Mouse (Mus musculus): Measurements from ENCODE around the gene Fgfr2. TPM values are rescaled to one million over a fixed set of nuclear protein-coding genes. Genes with fewer than 3 reads are reported as not detected.

Fgfr2 gene
- total RNA-seq, 1 experiment = 37.5 TPM

GRCm38 (mm10) chr7:130613973-130614372, 2509.2 kb downstream of the Fgfr2 start:
- Histone ChIP-seq H3K4me3 (ENCODE audit: insufficient read depth in 1 of 2, low read depth in 1 of 2, low read length in 2 of 2, poor library complexity in 1 of 2, severe bottlenecking in 1 of 2) (no peak overlapping the region), H3K27ac (ENCODE audit: insufficient read depth, low read depth, low read length, poor library complexity, severe bottlenecking) (no peak overlapping the region), H3K9me3 (ENCODE audit: control insufficient read depth, insufficient read depth, low read depth, low read length) (no peaks in the 10 kb centered on the region), H3K4me1 (ENCODE audit: control insufficient read depth in 2 of 2, insufficient read depth in 2 of 2, low read length in 2 of 2, poor library complexity in 1 of 2) (no peaks in the 10 kb centered on the region), H3K36me3 (ENCODE audit: control insufficient read depth, insufficient read depth, low read length, poor library complexity, severe bottlenecking) (no peaks in the 10 kb centered on the region), H3K9ac (ENCODE audit: insufficient read depth, low read depth, low read length, poor library complexity, severe bottlenecking) (no peak overlapping the region)
- DNase-seq (ENCODE audit: low read depth, low spot score) = no peak
- TF ChIP-seq CHD2 (IDR thresholded peaks at IDR 0.05; ENCODE audit: low read depth, low read length) = no peak
- TF ChIP-seq HCFC1 (IDR thresholded peaks at IDR 0.05; ENCODE audit: borderline replicate concordance, insufficient read depth, low read length) = no peak
- no peak for TF ChIP-seq ZC3H11A (IDR thresholded peaks at IDR 0.05; ENCODE audit: borderline replicate concordance, low read depth, low read length)
- no peak for TF ChIP-seq MAFK (IDR thresholded peaks at IDR 0.05; ENCODE audit: insufficient read depth, low read depth, low read length)
- no peak for TF ChIP-seq ZNF384 (IDR thresholded peaks at IDR 0.05; ENCODE audit: low read depth, low read length)
- in situ Hi-C loops (cut with MboI; ENCODE audit: low sequenced_read_pairs in 2 of 2, unreplicated experiment in 2 of 2) = no loop called here

GRCm38 (mm10) chr7:130606958-130607357, 2516.2 kb downstream of the Fgfr2 start:
- peaks cover 1 to 6% of the 10 kb centered on the region in 2 experiments; a peak in 1 of 4 replicates for H3K4me1 ChIP-seq (ENCODE audit: control insufficient read depth in 2 of 2, insufficient read depth in 2 of 2, low read length in 2 of 2, poor library complexity in 1 of 2)
- H3K4me3 ChIP-seq (ENCODE audit: insufficient read depth in 1 of 2, low read depth in 1 of 2, low read length in 2 of 2, poor library complexity in 1 of 2, severe bottlenecking in 1 of 2) = no peak overlapping the region
- H3K36me3 ChIP-seq (ENCODE audit: control insufficient read depth, insufficient read depth, low read length, poor library complexity, severe bottlenecking) = no peaks in the 10 kb centered on the region; the same call in 1 of the 2 replicates
- in situ Hi-C loops (cut with MboI; ENCODE audit: low sequenced_read_pairs in 2 of 2, unreplicated experiment in 2 of 2) = no loop called here
- DNase-seq (ENCODE audit: low read depth, low spot score) = no peak
- TF ChIP-seq HCFC1 (IDR thresholded peaks at IDR 0.05; ENCODE audit: borderline replicate concordance, insufficient read depth, low read length) (no peak), CHD2 (IDR thresholded peaks at IDR 0.05; ENCODE audit: low read depth, low read length) (no peak), ZC3H11A (IDR thresholded peaks at IDR 0.05; ENCODE audit: borderline replicate concordance, low read depth, low read length) (no peak), ZNF384 (IDR thresholded peaks at IDR 0.05; ENCODE audit: low read depth, low read length) (no peak), MAFK (IDR thresholded peaks at IDR 0.05; ENCODE audit: insufficient read depth, low read depth, low read length) (no peak)
- H3K9me3 ChIP-seq (ENCODE audit: control insufficient read depth, insufficient read depth, low read depth, low read length) = no peaks in the 10 kb centered on the region
- no peak overlapping the region for H3K9ac ChIP-seq (ENCODE audit: insufficient read depth, low read depth, low read length, poor library complexity, severe bottlenecking)
- H3K27ac ChIP-seq (ENCODE audit: insufficient read depth, low read depth, low read length, poor library complexity, severe bottlenecking) = no peak overlapping the region

- in situ Hi-C loops (cut with MboI; ENCODE audit: low sequenced_read_pairs in 2 of 2, unreplicated experiment in 2 of 2) = no loop called here
- Histone ChIP-seq H3K4me3 (ENCODE audit: insufficient read depth in 1 of 2, low read depth in 1 of 2, low read length in 2 of 2, poor library complexity in 1 of 2, severe bottlenecking in 1 of 2) (no peak overlapping the region), H3K9me3 (ENCODE audit: control insufficient read depth, insufficient read depth, low read depth, low read length) (no peaks in the 10 kb centered on the region), H3K4me1 (ENCODE audit: control insufficient read depth in 2 of 2, insufficient read depth in 2 of 2, low read length in 2 of 2, poor library complexity in 1 of 2) (peaks cover 1 to 7% of the 10 kb centered on the region in 2 experiments; a peak in 1 of 4 replicates), H3K9ac (ENCODE audit: insufficient read depth, low read depth, low read length, poor library complexity, severe bottlenecking) (no peak overlapping the region), H3K36me3 (ENCODE audit: control insufficient read depth, insufficient read depth, low read length, poor library complexity, severe bottlenecking) (no peaks in the 10 kb centered on the region; the same call in 1 of the 2 replicates), H3K27ac (ENCODE audit: insufficient read depth, low read depth, low read length, poor library complexity, severe bottlenecking) (no peak overlapping the region)
- peak; percentile 46; the same call in 1 of the 2 replicates for TF ChIP-seq ZC3H11A (IDR thresholded peaks at IDR 0.05; ENCODE audit: borderline replicate concordance, low read depth, low read length)
- TF ChIP-seq CHD2 (IDR thresholded peaks at IDR 0.05; ENCODE audit: low read depth, low read length) = no peak
- no peak for TF ChIP-seq ZNF384 (IDR thresholded peaks at IDR 0.05; ENCODE audit: low read depth, low read length)
- no peak for TF ChIP-seq MAFK (IDR thresholded peaks at IDR 0.05; ENCODE audit: insufficient read depth, low read depth, low read length)
- 0 out of 2 replicates have a peak, but pooled peaks have one; percentile 35 for TF ChIP-seq HCFC1 (IDR thresholded peaks at IDR 0.05; ENCODE audit: borderline replicate concordance, insufficient read depth, low read length)
- no peak for DNase-seq (ENCODE audit: low read depth, low spot score)
These were observed 2518.0 kb downstream of the Fgfr2 start for GRCm38 (mm10) chr7:130605111-130605510.

GRCm38 (mm10) chr7:130604390-130604789, 2518.8 kb downstream of the Fgfr2 start:
- no peak for TF ChIP-seq CHD2 (IDR thresholded peaks at IDR 0.05; ENCODE audit: low read depth, low read length)
- TF ChIP-seq ZNF384 (IDR thresholded peaks at IDR 0.05; ENCODE audit: low read depth, low read length) = no peak
- no peak for TF ChIP-seq ZC3H11A (IDR thresholded peaks at IDR 0.05; ENCODE audit: borderline replicate concordance, low read depth, low read length)
- TF ChIP-seq MAFK (IDR thresholded peaks at IDR 0.05; ENCODE audit: insufficient read depth, low read depth, low read length) = no peak
- TF ChIP-seq HCFC1 (IDR thresholded peaks at IDR 0.05; ENCODE audit: borderline replicate concordance, insufficient read depth, low read length) = no peak
- Histone ChIP-seq H3K4me3 (ENCODE audit: insufficient read depth in 1 of 2, low read depth in 1 of 2, low read length in 2 of 2, poor library complexity in 1 of 2, severe bottlenecking in 1 of 2) (no peak overlapping the region), H3K36me3 (ENCODE audit: control insufficient read depth, insufficient read depth, low read length, poor library complexity, severe bottlenecking) (no peaks in the 10 kb centered on the region; the same call in 1 of the 2 replicates), H3K4me1 (ENCODE audit: control insufficient read depth in 2 of 2, insufficient read depth in 2 of 2, low read length in 2 of 2, poor library complexity in 1 of 2) (peaks cover 1 to 10% of the 10 kb centered on the region in 2 experiments; a peak in 1 of 4 replicates), H3K9me3 (ENCODE audit: control insufficient read depth, insufficient read depth, low read depth, low read length) (no peaks in the 10 kb centered on the region), H3K9ac (ENCODE audit: insufficient read depth, low read depth, low read length, poor library complexity, severe bottlenecking) (no peak overlapping the region), H3K27ac (ENCODE audit: insufficient read depth, low read depth, low read length, poor library complexity, severe bottlenecking) (no peak overlapping the region)
- DNase-seq (ENCODE audit: low read depth, low spot score) = no peak
- in situ Hi-C loops (cut with MboI; ENCODE audit: low sequenced_read_pairs in 2 of 2, unreplicated experiment in 2 of 2) = no loop called here
